Mouse (Mus musculus) heart, postnatal 25 days (tissue): Measurements from ENCODE around the gene Zfp869. TPM values are rescaled to one million over a fixed set of nuclear protein-coding genes. Genes with fewer than 3 reads are reported as not detected.
A peak's percentile ranks its signal among the peaks of the same experiment; 100 is the strongest.
"Not testable (repeated sequence)": the region's sequence is repeated elsewhere in the genome, so short reads cannot be mapped to it uniquely, and the experiment has no call there.

Experiments
- DNase-seq: peaks from one replicate; pipeline ENCODE4 v3.0.0; 2022; ENCODE audit warnings: low spot score
- intact Hi-C: fragments of 180-260 bp; cut with DNase I; formaldehyde crosslinking; loops from one replicate; pipeline ENCODE4 v1.15.1; 2025
- total RNA-seq, 2 experiments: library from RNA; stranded (reverse); gene quantifications; 2 replicates each; pipeline ENCODE4 v1.2.3; 2021

Gene Zfp869
- 10 to 100 TPM; 12.2 to 14.5 TPM for total RNA-seq

DNA sequence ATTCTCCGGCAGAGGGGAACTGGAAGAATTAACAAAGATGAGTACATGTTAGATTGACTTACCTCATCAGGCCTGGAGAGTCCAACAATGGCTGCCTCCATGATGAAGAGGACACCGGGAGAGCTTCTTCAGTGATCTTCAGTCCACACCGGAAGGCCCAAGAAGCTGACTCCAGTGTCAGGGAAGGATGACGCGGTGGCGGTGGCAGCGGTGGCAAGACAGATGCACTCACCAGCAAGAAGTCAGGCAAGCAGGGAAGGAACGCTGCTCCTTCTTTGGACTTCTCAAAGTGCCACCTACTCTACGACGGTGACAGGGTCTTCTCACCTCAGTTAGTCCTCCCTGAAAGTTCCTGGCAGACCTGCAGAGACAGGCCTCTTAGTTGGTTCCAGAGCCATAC, at the start of gene Zfp869:
Zfp869 (minus strand) TSS at position 101 of the 400 bp plus-strand sequence.
- intact Hi-C loops: loop anchor here (5.0 kb wide), 1 partner anchor 58 kb away; the partner anchor contains the start of gene Zfp964
- DNase-seq: not testable (repeated sequence)

DNA sequence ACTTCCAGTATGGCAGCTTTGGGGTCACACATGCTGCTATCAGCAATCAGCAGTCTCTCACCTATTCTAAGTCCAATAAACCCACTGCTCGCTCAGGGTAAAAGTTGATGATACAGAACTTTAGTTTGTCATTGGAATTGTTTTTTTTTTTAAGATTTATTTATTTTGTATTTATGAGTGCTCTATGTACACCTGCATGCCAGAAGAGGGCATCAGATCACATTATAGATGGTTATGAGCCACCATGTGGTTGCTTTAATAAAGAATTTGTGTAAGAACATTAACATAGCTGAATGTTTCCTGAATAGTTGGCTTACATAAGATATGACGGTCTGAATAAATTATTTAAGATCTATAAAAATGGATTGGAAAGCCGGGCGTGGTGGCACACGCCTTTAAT, 47.8 kb upstream of the Zfp869 start:
- DNase-seq: no peak
- intact Hi-C loops: no loop called here

DNA sequence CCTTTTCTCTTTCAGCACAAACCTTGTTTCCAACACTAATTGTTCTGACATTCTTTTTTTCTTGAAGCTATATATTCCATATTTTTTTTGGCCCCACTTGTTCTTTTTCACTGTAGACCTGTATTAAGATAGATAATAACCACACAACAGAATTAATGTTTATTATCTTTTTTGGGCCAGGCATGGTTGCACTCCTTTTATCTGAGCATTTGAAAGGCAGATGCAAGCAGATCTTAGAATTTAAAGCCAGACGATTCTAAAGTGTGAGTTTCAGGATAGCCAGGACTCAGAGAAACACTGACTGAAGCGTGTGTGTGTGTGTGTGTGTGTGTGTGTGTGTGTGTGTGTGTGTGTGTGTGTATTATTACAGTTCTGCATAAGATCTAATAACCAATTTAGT, 41.9 kb upstream of the Zfp869 start:
- intact Hi-C loops: no loop called here
- no peak for DNase-seq

DNA sequence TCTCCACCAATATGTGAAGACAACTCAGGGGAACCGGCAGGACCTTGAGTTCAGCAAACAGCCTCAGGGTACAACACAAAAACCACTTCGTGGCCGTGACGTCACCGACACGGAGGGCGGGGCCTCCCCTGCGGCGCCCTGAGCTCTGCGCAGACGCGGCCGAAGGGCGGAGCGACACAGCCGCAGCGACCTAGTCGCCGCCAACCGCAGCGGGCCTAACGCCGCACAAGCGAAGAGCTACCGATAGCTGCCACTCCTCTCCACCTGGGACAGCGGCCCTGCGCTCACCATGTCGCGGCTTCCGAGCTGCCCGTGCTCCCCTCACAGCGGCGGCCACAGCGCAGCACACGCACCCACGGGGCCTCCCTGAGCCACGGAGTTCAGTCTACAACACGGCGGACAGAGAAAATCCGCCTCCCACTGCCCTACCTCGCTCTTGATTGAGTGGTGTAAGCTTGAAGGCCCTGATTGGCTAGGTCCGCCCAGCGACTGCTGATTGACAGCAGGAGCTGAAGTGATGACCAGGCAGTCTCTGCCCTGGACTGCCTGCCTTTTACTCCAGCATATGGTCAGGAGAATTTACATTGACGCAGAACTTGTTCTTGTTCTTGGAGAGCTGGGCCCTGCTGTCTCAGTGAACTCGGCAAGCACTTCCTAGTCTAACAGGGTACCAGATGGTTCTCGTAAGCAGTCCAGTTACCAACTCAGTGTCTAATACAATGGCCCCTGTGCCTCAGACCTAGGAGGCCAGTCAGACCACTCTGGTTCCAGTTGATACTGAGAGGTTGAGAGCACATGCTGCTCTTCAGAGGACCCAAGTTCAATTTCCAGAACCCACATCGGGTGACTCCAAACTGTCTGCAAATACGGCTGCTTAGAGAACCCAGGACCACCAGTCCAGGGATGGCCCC, 39.3 kb upstream of the Zfp869 start, which contains the start of gene Zfp963:
Zfp963 (minus strand) TSS at position 427 of the 911 bp plus-strand sequence.
- intact Hi-C loops: loop anchor here (2.0 to 10.0 kb wide), 2 partner anchors 31 to 125 kb away; partner anchors contain the start of gene Zfp868
- peak; percentile 92 for DNase-seq

DNA sequence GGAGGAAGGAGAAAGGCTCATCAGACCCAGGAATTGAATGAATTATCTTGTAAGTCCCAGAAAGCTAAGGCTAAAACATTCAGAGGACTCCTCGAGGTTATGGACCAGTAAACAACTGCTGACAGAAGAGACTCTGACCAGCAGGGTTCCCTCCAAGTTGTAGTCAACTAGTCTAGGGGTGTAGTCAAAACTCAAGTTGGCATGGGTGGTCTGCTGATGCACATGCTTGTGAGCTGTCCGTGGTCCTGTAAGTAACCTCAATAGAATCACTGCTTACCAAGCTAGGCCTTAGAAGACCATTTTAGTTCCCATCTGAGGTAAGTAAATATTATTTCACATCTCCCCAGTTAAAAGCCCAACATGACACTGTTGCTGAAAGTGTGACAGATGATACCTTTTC, 30.7 kb upstream of the Zfp869 start:
- no peak for DNase-seq
- intact Hi-C loops: loop anchor here (10.0 kb wide), 1 partner anchor 116 kb away; the partner anchor contains the start of gene Zfp868

DNA sequence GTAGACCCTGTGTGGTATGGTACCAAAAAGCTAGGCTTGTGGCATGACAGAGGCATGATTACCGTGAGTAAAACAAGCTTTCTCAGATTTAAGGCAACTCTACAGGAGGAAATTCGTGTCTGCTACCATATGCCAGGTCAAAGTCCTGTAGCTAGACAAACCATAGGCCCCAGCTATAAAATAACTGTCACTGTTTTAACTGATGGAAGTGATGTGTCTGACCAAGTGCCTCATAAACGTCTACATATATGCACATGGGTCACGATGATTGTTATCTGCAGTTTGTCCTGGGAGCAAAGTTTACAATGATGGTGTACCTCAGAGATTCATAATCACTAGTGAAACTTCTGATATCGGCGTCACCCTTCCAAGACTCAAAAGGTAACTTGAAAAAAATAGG, 30.2 kb upstream of the Zfp869 start:
- no peak for DNase-seq
- intact Hi-C loops: loop anchor here (10.0 kb wide), 1 partner anchor 116 kb away; the partner anchor contains the start of gene Zfp868

DNA sequence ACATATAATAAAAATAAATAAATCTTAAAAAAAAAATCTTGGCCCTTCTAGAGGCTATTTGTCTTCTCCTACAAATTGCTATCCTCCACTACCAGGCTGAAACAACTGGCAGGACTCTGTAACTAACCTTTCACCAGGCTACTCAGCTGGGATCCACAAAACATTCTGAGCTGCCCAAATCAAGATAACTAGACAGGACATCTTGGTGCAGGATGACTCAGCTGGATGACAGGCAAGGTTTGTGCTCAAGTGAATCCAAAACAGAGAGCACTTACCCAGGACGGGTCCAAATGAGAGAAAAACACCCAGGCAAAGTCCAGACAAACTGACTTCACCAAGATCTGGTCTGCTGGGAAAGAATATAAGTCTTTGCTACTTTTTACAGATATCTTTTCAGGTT, 25.0 kb upstream of the Zfp869 start:
- intact Hi-C loops: no loop called here
- no peak for DNase-seq

DNA sequence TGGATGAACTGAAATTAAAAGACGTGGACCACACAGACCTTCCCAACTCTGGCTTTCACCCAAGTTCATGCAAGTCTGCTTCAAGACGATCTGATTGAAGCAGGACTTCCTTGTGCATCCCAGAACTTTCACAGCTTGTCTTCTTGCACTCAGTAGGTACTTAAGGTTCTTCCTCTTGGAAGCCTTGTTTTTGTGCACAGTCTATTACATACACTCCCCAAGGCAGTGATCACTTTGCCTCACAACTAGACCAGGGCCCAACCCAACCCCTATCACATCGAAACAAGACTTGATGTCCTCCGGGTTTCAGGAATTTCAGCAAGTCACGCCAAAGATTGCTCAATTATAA, 6.7 kb upstream of the Zfp869 start:
- DNase-seq: no peak
- intact Hi-C loops: loop anchor here (5.0 kb wide), 2 partner anchors 75 to 90 kb away; partner anchors contain the start of genes Atp13a1, Zfp866 and Zfp868

DNA sequence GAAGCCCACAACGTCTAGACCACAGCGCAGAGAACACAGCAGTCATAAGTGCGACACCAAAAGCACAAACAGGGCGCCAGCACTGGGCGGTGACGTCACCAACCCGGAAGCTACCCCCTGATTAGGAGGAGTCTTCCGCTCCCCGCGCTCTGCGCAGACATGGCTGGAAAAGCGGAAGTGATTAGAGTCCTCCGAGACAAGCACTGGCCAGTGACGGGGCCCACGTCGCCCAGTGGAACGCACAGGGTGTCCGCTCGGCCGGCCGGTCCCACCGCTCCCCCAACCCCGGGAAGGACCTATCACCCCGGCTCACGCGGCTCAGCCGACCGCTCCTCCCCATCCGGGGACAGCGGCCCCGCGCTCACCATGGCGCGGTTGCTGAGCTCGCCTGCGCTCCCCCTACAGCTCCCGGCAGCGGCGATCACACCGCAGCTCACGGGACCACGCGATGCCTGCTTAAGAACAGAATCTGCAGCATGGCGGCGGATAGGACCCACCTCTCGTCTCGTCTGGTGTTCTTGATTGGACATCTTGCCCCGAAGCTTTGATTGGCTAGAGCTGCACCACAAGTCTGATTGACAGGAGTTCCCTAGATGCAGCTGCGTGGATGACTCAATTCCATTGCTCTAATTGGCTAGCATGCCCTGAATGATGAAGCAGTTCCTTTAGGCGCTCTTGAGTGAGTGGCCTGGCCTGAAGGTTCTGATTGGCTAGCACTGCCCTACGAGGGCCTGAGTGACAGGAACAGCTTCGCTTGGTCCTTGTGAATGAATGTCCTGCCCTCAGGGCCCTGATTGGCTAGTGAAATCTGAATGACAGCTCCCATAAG, 6.1 kb upstream of the Zfp869 start:
- DNase-seq: peak; percentile 96
- intact Hi-C loops: loop anchor here (5.0 kb wide), 2 partner anchors 76 to 89 kb away; partner anchors contain the start of genes Atp13a1, Zfp866 and Zfp868

DNA sequence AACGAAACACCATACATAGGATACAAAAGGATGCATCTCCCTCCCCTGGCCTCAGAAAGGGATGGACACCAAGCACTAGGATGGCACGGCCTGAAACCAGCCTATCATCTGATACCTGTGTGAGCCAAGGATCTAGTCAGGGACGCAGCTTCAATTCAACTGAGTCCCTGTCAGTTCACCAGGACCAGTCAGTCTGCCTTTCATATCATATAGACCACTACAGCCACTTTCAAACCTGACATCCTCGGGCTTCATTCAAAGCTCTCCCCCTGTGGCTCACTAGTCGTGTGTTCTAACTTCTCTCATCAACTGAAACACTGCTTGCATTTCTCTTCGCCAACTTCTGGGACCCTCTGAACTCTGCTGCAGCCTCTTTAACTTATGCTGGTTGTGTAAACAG, 4.8 kb upstream of the Zfp869 start:
- intact Hi-C loops: loop anchor here (5.0 kb wide), 2 partner anchors 77 to 88 kb away; partner anchors contain the start of genes Atp13a1, Zfp866 and Zfp868
- DNase-seq: no peak

DNA sequence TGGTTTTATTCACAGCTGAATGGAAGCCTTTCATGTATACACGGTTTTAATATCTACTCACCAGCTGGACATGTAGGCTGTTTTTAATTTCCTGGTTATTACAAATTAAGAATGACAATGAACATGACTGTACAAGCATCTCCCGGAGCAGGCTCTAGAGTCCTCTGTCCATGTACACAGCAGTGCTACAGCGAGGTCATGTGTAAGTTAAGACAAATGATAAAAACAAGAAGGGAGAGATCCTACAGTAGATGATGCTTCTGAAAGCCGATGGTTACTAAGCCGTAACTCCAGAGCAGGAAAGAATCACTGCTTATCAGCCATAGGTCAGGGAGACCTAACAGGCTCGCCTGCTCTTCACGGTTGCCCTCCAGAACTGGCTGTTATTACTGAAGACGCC, 3.0 kb upstream of the Zfp869 start:
- no peak for DNase-seq

DNA sequence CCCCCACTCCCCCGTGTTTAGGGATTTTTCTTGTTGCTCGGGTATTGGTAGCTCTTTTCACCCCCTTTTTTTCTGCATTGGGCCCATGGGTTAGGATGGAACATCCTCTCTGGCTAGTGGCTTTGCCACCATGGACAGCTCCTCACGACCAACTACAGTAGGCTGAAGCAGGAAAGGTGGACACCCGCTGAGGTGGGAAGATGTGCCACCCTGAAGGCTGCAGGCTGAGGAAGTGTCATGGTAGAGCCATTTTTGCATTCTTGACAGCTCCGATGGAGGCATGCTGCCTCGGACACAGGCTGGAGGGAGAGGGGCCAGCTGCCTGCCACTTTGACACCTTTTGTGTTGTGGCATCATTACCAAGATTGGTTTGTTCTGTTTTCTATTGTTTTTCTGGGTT, 8.7 kb downstream of the Zfp869 start:
- DNase-seq: no peak
- intact Hi-C loops: no loop called here

More for the DNA sequence above, 3.0 kb upstream of the Zfp869 start:
- intact Hi-C loops: loop anchor here (5.0 kb wide), 1 partner anchor 61 kb away; the partner anchor contains the start of gene Zfp964

DNA sequence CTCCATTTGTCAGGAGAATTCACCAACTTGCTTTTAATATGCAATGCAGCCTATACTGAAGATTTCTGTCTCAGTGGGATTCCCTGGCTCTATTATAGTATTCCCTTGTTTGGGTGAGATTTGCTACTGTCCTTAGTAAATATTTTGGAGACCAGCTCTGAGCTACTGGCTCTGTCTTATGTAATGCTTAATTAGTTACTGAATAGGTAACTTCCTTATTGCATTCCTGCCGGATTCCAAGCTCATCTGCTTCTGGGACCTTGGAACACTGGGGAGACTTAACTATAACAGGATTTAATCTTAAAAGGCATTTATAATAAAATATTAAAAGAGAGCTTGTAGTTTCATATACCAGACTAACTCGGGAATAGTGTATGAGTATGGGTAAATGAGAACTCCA, 45.5 kb downstream of the Zfp869 start:
- intact Hi-C loops, DNase-seq: not testable (repeated sequence)

DNA sequence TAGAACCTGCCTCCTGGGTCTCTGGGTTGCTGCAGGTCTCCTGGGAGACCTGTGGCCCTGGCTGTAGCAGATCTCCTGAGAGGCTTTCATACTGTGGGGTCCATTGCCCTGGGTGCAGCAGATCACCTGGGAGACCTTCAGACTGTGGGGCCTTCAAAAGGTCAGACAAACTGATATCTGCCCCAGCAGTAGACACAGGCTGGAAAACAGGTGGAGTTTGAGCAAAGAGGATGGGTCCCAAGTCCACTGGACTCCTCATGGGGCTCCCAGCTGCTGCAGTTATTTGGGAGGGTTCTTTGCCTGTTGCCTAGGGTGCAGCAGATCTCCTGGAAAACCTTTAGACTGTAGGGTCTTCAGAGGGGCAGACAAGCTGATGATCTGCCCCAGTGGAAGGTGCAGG, 49.2 kb downstream of the Zfp869 start:
- intact Hi-C loops: no loop called here
- no peak for DNase-seq

Other genes starting within 250 kb of the Zfp869 start
- under 1 TPM in 1 of 2 experiments, not detected in 1; 0.20 TPM for gene Gm7697, start 187.7 kb downstream of the Zfp869 start, total RNA-seq
- gene Zfp868, start 85.2 kb downstream of the Zfp869 start, total RNA-seq: 1 to 10 TPM; 7.1 to 9.6 TPM
- gene Zfp964, start 56.2 kb downstream of the Zfp869 start, total RNA-seq: 1 to 10 TPM; 1.2 to 1.4 TPM
- 1 to 10 TPM; 2.1 to 2.8 TPM for gene Zfp963, start 39.2 kb upstream of the Zfp869 start, total RNA-seq
- 1 to 10 TPM; 1.2 to 1.8 TPM for gene Gm20422, start 64.2 kb upstream of the Zfp869 start, total RNA-seq
- gene Atp13a1, start 80.4 kb upstream of the Zfp869 start, total RNA-seq: 10 to 100 TPM; 15.0 to 15.1 TPM
- gene Zfp866, start 80.5 kb upstream of the Zfp869 start, total RNA-seq: 10 to 100 TPM; 15.5 to 19.4 TPM
- gene Gmip, start 98.0 kb upstream of the Zfp869 start, total RNA-seq: 1 to 10 TPM; 4.9 to 5.5 TPM
- gene Lpar2, start 111.7 kb upstream of the Zfp869 start, total RNA-seq: under 1 TPM; 0.26 to 0.34 TPM
- gene Pbx4, start 121.8 kb upstream of the Zfp869 start, total RNA-seq: under 1 TPM in 1 of 2 experiments, not detected in 1; 0.39 TPM
- gene Cilp2, start 177.0 kb upstream of the Zfp869 start, total RNA-seq: 1 to 10 TPM; 2.8 to 2.9 TPM
- gene Tssk6, start 191.5 kb upstream of the Zfp869 start, total RNA-seq: under 1 TPM in 1 of 2 experiments, not detected in 1; 0.20 TPM
- 100 to 1,000 TPM; 446 to 456 TPM for gene Ndufa13, start 191.8 kb upstream of the Zfp869 start, total RNA-seq
- gene Yjefn3, start 192.0 kb upstream of the Zfp869 start, total RNA-seq: 10 to 100 TPM in 1 of 2 experiments, 1 to 10 TPM in 1; 9.6 to 14.8 TPM